Mouse (Mus musculus) liver, embryonic 15.5 days (tissue): ENCODE measurements at regions not wholly inside any gene's neighbourhood (a gene's known extent, or its start where the extent isn't known, plus 50 kb on each side); places are given as distances from the start of the nearest gene placed in this dataset.

ENCODE experiments used
- ATAC-seq: fragments of 200-750 bp; cut with Nextera tagmentation; 2 replicates; pipeline ENCODE4 v1.8.0; 2017; ENCODE audit warnings: moderate number of reproducible peaks, mild to moderate bottlenecking, moderate library complexity; ENCODE audit not compliant: insufficient read depth
- H3K27ac ChIP-seq: fragments of 300-500 bp; sonication (generic); replicated peaks from 2 replicates; pipeline ENCODE4 v1.5.1; 2015; ENCODE audit warnings: mild to moderate bottlenecking, inconsistent platforms
- H3K27me3 ChIP-seq: fragments of 300-500 bp; sonication (generic); 2 replicates; pipeline ENCODE4 v1.6.1; 2015; ENCODE audit warnings: mild to moderate bottlenecking, inconsistent platforms
- H3K36me3 ChIP-seq: fragments of 300-500 bp; sonication (generic); replicated peaks from 2 replicates; pipeline ENCODE4 v1.6.1; 2015; ENCODE audit warnings: moderate library complexity, mild to moderate bottlenecking, inconsistent platforms
- H3K4me1 ChIP-seq: fragments of 300-500 bp; sonication (generic); replicated peaks from 2 replicates; pipeline ENCODE4 v1.6.1; 2015; ENCODE audit warnings: inconsistent platforms
- H3K4me2 ChIP-seq: fragments of 300-500 bp; sonication (generic); 2 replicates; pipeline ENCODE4 v1.6.1; 2015; ENCODE audit warnings: moderate library complexity, mild to moderate bottlenecking, inconsistent platforms
- H3K4me3 ChIP-seq: fragments of 300-500 bp; sonication (generic); replicated peaks from 2 replicates; pipeline ENCODE4 v1.5.1; 2015; ENCODE audit warnings: mild to moderate bottlenecking, inconsistent platforms
- H3K9ac ChIP-seq: fragments of 300-500 bp; sonication (generic); 2 replicates; pipeline ENCODE4 v1.6.1; 2015; ENCODE audit warnings: moderate library complexity, mild to moderate bottlenecking, inconsistent platforms
- H3K9me3 ChIP-seq: fragments of 300-500 bp; sonication (generic); replicated peaks from 2 replicates; pipeline ENCODE4 v1.6.1; 2016; ENCODE audit warnings: inconsistent platforms
- WGBS: fragments of 180-500 bp; shearing (Covaris S2); methylation state at CpG from one replicate; pipeline ENCODE4 v1.1.7; 2015; ENCODE audit warnings: mixed read lengths; ENCODE audit not compliant: insufficient replicate concordance; 5-methylcytosine and 5-hydroxymethylcytosine counted together

- ATAC-seq = no peak
- H3K4me1 ChIP-seq = no peaks in the 10 kb centered on the region
- WGBS = 64% methylated on average over 5 of the region's 5 CpGs
- no peak overlapping the region for H3K4me3 ChIP-seq
- H3K9ac ChIP-seq = no peak overlapping the region
- no peaks in the 10 kb centered on the region for H3K27me3 ChIP-seq
- H3K9me3 ChIP-seq = no peaks in the 10 kb centered on the region
- H3K36me3 ChIP-seq = no peaks in the 10 kb centered on the region
- H3K27ac ChIP-seq = no peak overlapping the region
- no peak overlapping the region for H3K4me2 ChIP-seq
Observed at GRCm38 (mm10) chr8:42144685-42145084, 727.8 kb upstream of the Frg1 start.

- no peak for ATAC-seq
Observed at GRCm38 (mm10) chr8:42144220-42144619, 727.3 kb upstream of the Frg1 start.

DNA sequence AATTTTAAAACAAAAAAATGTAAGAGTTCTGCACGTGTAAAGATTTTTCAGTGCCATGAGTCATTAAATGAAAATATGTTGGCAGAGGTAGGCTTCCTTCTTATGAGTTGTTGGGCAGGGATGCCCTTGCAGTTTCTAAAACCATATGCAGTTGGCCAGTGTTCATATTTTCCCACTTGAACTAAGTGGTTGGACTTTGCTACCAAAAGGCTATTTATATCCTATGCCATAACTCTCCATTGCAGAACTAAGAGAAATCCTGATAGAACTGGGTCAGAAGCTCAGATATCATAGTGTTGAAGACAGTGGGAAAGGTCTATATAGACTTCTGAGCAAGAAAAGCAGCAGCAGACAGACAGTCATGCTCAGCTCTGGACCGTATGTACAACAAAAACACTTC, 690.7 kb upstream of the Frg1 start:
- Histone ChIP-seq H3K9ac (no peak overlapping the region), H3K9me3 (no peaks in the 10 kb centered on the region), H3K4me2 (no peak overlapping the region), H3K27me3 (no peaks in the 10 kb centered on the region), H3K27ac (no peak overlapping the region), H3K4me3 (no peak overlapping the region), H3K4me1 (no peaks in the 10 kb centered on the region), H3K36me3 (no peaks in the 10 kb centered on the region)
- WGBS = 69% methylated on average over 2 of the region's 2 CpGs
- no peak for ATAC-seq

More at GRCm38 (mm10) chr8:42144220-42144619, 727.3 kb upstream of the Frg1 start:
- H3K36me3 ChIP-seq = no peaks in the 10 kb centered on the region
- no peak overlapping the region for H3K9ac ChIP-seq
- no peaks in the 10 kb centered on the region for H3K27me3 ChIP-seq
- H3K27ac ChIP-seq = no peak overlapping the region
- no peaks in the 10 kb centered on the region for H3K4me1 ChIP-seq
- 15% methylated on average over 8 of the region's 8 CpGs for WGBS
- no peak overlapping the region for H3K4me2 ChIP-seq
- H3K9me3 ChIP-seq = no peaks in the 10 kb centered on the region
- no peak overlapping the region for H3K4me3 ChIP-seq

- no peak overlapping the region for H3K4me3 ChIP-seq
- no peak for ATAC-seq
- WGBS = 44% methylated on average over 1 of the region's 1 CpGs
- no peaks in the 10 kb centered on the region for H3K36me3 ChIP-seq
- H3K9ac ChIP-seq = no peak overlapping the region
- no peak overlapping the region for H3K4me2 ChIP-seq
- H3K27me3 ChIP-seq = no peaks in the 10 kb centered on the region
- no peaks in the 10 kb centered on the region for H3K9me3 ChIP-seq
- H3K4me1 ChIP-seq = no peaks in the 10 kb centered on the region
- no peak overlapping the region for H3K27ac ChIP-seq
Observed at GRCm38 (mm10) chr8:42069314-42069713, 652.4 kb upstream of the Frg1 start.

DNA sequence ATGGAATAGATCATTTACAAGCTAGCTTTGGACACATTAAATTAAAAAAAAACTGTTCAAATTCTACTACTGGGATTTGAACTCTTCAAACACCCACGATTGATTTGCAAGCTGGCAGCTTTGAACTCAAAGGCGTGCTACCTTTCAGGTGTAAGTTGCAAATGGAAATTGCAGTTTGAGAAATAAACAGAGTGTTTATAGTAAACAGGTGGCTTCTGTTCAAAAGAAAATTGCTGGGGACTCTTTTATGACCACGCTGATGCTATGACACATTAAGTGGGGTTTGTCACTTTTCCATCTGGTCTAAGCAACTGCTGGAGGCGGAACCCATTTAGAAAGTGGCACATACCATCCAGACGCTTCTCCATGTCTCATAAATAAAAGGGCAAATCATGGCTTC, 626.7 kb upstream of the Frg1 start:
- Histone ChIP-seq H3K9me3 (no peaks in the 10 kb centered on the region), H3K27ac (no peak overlapping the region), H3K36me3 (no peaks in the 10 kb centered on the region), H3K4me2 (no peak overlapping the region), H3K4me3 (no peak overlapping the region), H3K4me1 (no peaks in the 10 kb centered on the region), H3K9ac (no peak overlapping the region), H3K27me3 (no peaks in the 10 kb centered on the region)
- ATAC-seq = no peak
- 49% methylated on average over 5 of the region's 5 CpGs for WGBS

- H3K9me3 ChIP-seq = no peaks in the 10 kb centered on the region
- H3K27ac ChIP-seq = no peak overlapping the region
- H3K9ac ChIP-seq = no peak overlapping the region
- H3K4me1 ChIP-seq = no peaks in the 10 kb centered on the region
- no peak for ATAC-seq
- H3K4me2 ChIP-seq = no peak overlapping the region
- no peak overlapping the region for H3K4me3 ChIP-seq
- no peaks in the 10 kb centered on the region for H3K27me3 ChIP-seq
- WGBS = 72% methylated on average over 2 of the region's 2 CpGs
- no peaks in the 10 kb centered on the region for H3K36me3 ChIP-seq
Observed at GRCm38 (mm10) chr8:42039245-42039644, 622.4 kb upstream of the Frg1 start.

DNA sequence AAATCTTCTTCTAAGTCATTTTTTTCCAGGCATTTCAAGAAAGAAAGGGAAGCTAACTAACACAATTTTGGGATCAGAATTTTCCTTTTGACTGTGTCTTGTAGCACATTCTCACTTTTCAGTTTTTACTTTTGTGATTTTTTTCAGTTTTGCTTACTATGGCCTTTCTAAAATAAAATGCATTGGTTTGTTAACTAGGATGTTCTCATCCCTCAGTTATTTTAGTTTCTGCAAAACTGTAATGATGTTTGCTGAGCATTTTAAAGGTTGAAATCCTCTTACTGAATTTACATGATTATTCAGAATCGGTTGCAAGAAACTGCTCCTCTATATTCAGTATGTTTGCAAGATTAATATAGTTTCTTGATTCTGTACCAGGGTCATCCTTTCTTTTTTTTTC, 610.1 kb upstream of the Frg1 start:
- Histone ChIP-seq H3K4me3 (no peak overlapping the region), H3K27ac (no peak overlapping the region), H3K9ac (no peak overlapping the region), H3K36me3 (no peaks in the 10 kb centered on the region), H3K9me3 (no peaks in the 10 kb centered on the region), H3K4me1 (no peaks in the 10 kb centered on the region), H3K27me3 (no peaks in the 10 kb centered on the region), H3K4me2 (no peak overlapping the region)
- WGBS = 63% methylated on average over 1 of the region's 1 CpGs
- ATAC-seq = no peak

DNA sequence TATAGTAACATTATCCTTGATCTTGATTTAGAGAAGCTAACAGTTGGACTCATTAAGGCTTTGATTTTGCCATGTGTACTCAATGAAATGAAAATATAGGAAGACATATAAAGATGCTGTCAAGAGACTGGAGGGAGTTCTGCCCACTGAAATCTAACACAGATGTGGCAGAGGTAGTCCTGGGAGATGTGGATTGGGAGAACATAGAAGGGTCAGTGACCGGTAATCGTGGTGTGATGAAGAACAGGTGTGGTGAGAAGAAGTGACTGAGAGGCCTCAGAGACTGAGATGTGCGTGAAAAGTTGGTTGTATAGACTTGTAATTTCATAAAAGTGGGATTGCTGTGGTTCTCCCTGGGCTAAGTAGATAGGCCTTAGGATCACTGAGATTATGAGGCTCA, 600.9 kb upstream of the Frg1 start:
- WGBS = 55% methylated on average over 3 of the region's 3 CpGs

DNA sequence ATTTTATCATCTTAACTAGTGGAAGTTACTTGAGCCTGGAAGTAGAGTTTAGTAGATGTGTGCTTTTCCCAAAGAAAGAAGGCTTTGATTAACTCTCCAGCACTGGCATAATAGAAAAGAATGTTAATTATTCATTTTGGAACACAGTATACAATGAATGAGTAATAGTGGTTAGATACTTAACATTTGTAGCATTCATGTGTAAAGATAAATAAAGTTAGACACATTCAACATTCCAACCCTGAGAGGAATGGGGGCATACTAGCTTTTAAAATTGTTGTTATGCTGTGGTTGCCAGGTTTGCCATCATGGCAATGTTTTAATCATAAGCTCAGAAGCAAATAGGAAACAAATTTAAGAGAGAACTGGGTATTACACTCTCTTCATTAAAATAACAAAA, 586.3 kb upstream of the Frg1 start:
- H3K36me3 ChIP-seq = no peaks in the 10 kb centered on the region
- no peak overlapping the region for H3K4me3 ChIP-seq
- no peaks in the 10 kb centered on the region for H3K27me3 ChIP-seq

More for the DNA sequence above, 600.9 kb upstream of the Frg1 start:
- Histone ChIP-seq H3K36me3 (no peaks in the 10 kb centered on the region), H3K4me1 (no peaks in the 10 kb centered on the region), H3K4me2 (no peak overlapping the region), H3K27me3 (no peaks in the 10 kb centered on the region), H3K4me3 (no peak overlapping the region), H3K9ac (no peak overlapping the region), H3K27ac (no peak overlapping the region), H3K9me3 (no peaks in the 10 kb centered on the region)
- ATAC-seq = no peak

DNA sequence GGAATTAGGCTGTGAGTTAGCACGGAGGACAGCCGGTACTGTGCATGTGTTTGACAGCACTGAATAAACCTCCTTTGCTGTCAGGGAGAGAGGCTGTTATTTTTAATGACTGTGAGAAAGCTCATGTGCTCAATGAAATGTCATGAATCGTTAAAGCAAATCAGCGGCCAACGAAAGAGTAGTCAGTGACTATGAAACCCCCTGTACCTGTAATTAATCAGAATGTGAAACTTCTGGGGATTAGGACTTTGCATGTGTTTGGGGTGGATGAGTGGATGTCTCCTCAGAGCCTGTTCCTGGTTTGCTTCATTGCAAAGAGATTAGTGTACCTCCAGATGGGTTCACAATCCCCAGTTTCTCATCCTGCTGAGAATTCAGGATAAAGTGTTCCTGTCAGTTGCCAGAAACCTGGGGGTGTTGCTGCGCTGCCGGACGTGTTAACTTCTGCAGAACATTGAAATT, 572.2 kb upstream of the Frg1 start:
- Histone ChIP-seq H3K4me2 (no peak overlapping the region), H3K9ac (no peak overlapping the region), H3K4me3 (no peak overlapping the region), H3K9me3 (no peaks in the 10 kb centered on the region), H3K27ac (no peak overlapping the region), H3K27me3 (no peaks in the 10 kb centered on the region), H3K36me3 (no peaks in the 10 kb centered on the region), H3K4me1 (no peaks in the 10 kb centered on the region)
- 68% methylated on average over 8 of the region's 8 CpGs for WGBS
- no peak for ATAC-seq

More for the DNA sequence above, 586.3 kb upstream of the Frg1 start:
- Histone ChIP-seq H3K4me1 (no peaks in the 10 kb centered on the region), H3K9me3 (no peaks in the 10 kb centered on the region), H3K4me2 (no peak overlapping the region), H3K27ac (no peak overlapping the region), H3K9ac (no peak overlapping the region)
- no peak for ATAC-seq

DNA sequence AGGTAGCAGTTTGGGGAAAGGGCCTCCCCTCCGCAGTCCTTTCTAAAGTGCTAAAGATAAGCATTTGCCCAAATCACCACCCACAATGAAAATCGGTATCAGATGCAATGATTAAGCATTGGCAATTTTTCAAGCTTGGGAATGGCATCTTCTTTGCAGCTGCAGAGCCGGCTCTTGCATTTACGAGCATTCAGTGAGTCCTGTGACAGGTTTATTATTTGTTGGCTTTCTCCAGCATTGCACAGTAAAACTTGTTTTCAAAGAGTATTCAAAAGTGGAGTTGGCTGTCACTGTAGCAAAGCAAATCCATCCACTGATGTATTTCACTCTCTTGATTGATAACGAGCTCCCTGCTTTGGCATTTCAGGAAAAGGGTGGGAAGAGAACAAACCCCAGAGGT, 571.3 kb upstream of the Frg1 start:
- H3K9me3 ChIP-seq = no peaks in the 10 kb centered on the region
- WGBS = 53% methylated on average over 5 of the region's 5 CpGs
- H3K27ac ChIP-seq = no peak overlapping the region
- no peaks in the 10 kb centered on the region for H3K4me1 ChIP-seq
- H3K27me3 ChIP-seq = no peaks in the 10 kb centered on the region
- H3K9ac ChIP-seq = no peak overlapping the region
- ATAC-seq = no peak
- H3K4me3 ChIP-seq = no peak overlapping the region
- no peak overlapping the region for H3K4me2 ChIP-seq
- no peaks in the 10 kb centered on the region for H3K36me3 ChIP-seq

DNA sequence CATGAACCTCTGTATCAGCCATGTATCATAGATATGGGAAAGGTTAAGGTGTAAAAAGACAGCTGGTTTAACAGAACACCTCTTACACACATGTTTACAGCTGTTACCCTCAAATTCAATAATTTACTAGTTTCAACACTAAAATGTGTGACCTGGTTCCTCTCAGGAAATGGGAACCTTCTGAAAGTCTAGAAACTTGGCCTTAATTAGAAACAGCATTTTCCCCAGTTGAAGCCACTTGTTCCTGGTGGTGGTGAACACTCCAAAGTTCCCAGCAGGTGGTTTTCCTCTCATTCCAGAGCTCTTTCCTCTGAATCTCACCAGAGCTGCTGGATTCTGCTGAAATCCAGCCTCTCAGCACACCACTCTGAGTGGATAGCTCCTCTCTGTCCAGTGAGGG, 570.5 kb upstream of the Frg1 start:
- H3K36me3 ChIP-seq = no peaks in the 10 kb centered on the region
- H3K9me3 ChIP-seq = no peaks in the 10 kb centered on the region
- ATAC-seq = no peak
- no peak overlapping the region for H3K9ac ChIP-seq
- no peak overlapping the region for H3K4me2 ChIP-seq
- no peaks in the 10 kb centered on the region for H3K4me1 ChIP-seq
- H3K4me3 ChIP-seq = no peak overlapping the region
- no peaks in the 10 kb centered on the region for H3K27me3 ChIP-seq
- H3K27ac ChIP-seq = no peak overlapping the region
